In genomic region chr9:98697155-98697554, GRCm38 (mm10) we compare ENCODE assay signal across 12 mouse cellular contexts.
A peak's percentile ranks its signal among the peaks of the same experiment; 100 is the strongest.
DNase-seq lines count a peak whose midpoint lies in the region; ATAC-seq and TF ChIP-seq lines count a peak whose summit lies in the region.
"Had no signal": no experiment of that assay in that cellular context is flagged by ENCODE, and none has a peak within 500 bp of the region (broad histone marks: within the 10 kb centered on the region; RNA-seq: fewer than 3 reads in every experiment).

No protein-coding gene starts in this region.

- no peaks in the 10 kb centered on the region for H3K36me3 ChIP-seq in limb, embryonic 11.5 days (ENCODE audit: control insufficient read depth, insufficient read depth, low read length)
- no peaks in the 10 kb centered on the region for H3K36me3 ChIP-seq in limb, embryonic 10.5 days
- H3K36me3 ChIP-seq in E14TG2a.4 (ENCODE audit: insufficient read depth, low read length): no peaks in the 10 kb centered on the region
- H3K36me3 ChIP-seq: liver, embryonic 13.5 days had no signal

- ATAC-seq in limb, embryonic 11.5 days (ENCODE audit: insufficient number of reproducible peaks, low FRiP score, low TSS enrichment, low read depth): no peak
- ATAC-seq: CD4-positive, CD25-positive, alpha-beta regulatory T cell, adult 4 months; midbrain, embryonic 16.5 days had no signal

- H3K9me3 ChIP-seq in limb, embryonic 11.5 days (ENCODE audit: control insufficient read depth, low read length): no peaks in the 10 kb centered on the region
- no peaks in the 10 kb centered on the region for H3K9me3 ChIP-seq in limb, embryonic 10.5 days (replicated peaks)
- H3K9me3 ChIP-seq in E14TG2a.4 (ENCODE audit: low read length): no peaks in the 10 kb centered on the region
- H3K9me3 ChIP-seq: liver, embryonic 13.5 days had no signal

- H3K4me1 ChIP-seq in limb, embryonic 11.5 days (ENCODE audit: control insufficient read depth, insufficient read depth, low read length): no peaks in the 10 kb centered on the region
- peaks cover 3% of the 10 kb centered on the region for H3K4me1 ChIP-seq in limb, embryonic 10.5 days
- no peaks in the 10 kb centered on the region for H3K4me1 ChIP-seq in E14TG2a.4 (replicated peaks; ENCODE audit: low read depth, low read length)
- H3K4me1 ChIP-seq: liver, embryonic 13.5 days had no signal

- no peaks in the 10 kb centered on the region for H3K27me3 ChIP-seq in limb, embryonic 11.5 days (ENCODE audit: control insufficient read depth, insufficient read depth, low read length)
- no peaks in the 10 kb centered on the region for H3K27me3 ChIP-seq in limb, embryonic 10.5 days (ENCODE audit: low read depth, poor library complexity, severe bottlenecking)
- H3K27me3 ChIP-seq in E14TG2a.4 (ENCODE audit: insufficient read depth, low read length): no peaks in the 10 kb centered on the region
- H3K27me3 ChIP-seq: liver, embryonic 13.5 days had no signal

- WGBS in limb, embryonic 11.5 days: 36% methylated on average over 7 of the region's 7 CpGs
- WGBS in limb, embryonic 10.5 days: 46% methylated on average over 7 of the region's 7 CpGs

- DNase-seq in cerebellum, postnatal 14 days: peak; percentile 16 to 38
- DNase-seq in cerebellum, postnatal 36 days: no peak
- peak; percentile 51 for DNase-seq in limb, embryonic 11.5 days (ENCODE audit: low spot score)
- no peak for DNase-seq in limb, embryonic 10.5 days (ENCODE audit: low spot score)
- peak; percentile 55 for DNase-seq in embryo, embryonic 10.5 days (ENCODE audit: low spot score)
- DNase-seq in kidney, adult 11 months: no peak
- no peak for DNase-seq in spleen, postnatal 4 days (ENCODE audit: low spot score in 2 of 2)
- DNase-seq: heart, postnatal 10 days; liver, embryonic 13.5 days had no signal

- H3K27ac ChIP-seq in limb, embryonic 11.5 days (replicated peaks; ENCODE audit: low read depth, low read length): no peak overlapping the region
- no peak overlapping the region for H3K27ac ChIP-seq in limb, embryonic 10.5 days
- H3K27ac ChIP-seq: liver, embryonic 13.5 days had no signal

- TF ChIP-seq CTCF in E14TG2a.4 (conservative IDR thresholded peaks at IDR 0.05; ENCODE audit: low read length): peak; percentile 37

- H3K4me3 ChIP-seq in limb, embryonic 11.5 days (ENCODE audit: low read depth, low read length): no peak overlapping the region
- H3K4me3 ChIP-seq in limb, embryonic 10.5 days: no peak overlapping the region
- no peak overlapping the region for H3K4me3 ChIP-seq in E14TG2a.4 (replicated peaks; ENCODE audit: low read length)
- H3K4me3 ChIP-seq: liver, embryonic 13.5 days had no signal

- H3K9ac ChIP-seq in limb, embryonic 11.5 days (ENCODE audit: low read length): no peak overlapping the region
- H3K9ac ChIP-seq: liver, embryonic 13.5 days had no signal

- no peak overlapping the region for H3K4me2 ChIP-seq in limb, embryonic 11.5 days (ENCODE audit: low read depth, severe bottlenecking)
- H3K4me2 ChIP-seq: liver, embryonic 13.5 days had no signal

Comparison
In these comparisons a context has a peak if more than half of its experiments do, and no peak if none do; other contexts are left out.
1. DNase-seq: peak in cerebellum, postnatal 14 days (2 of 2), limb, embryonic 11.5 days (single experiment) and embryo, embryonic 10.5 days (single experiment); none in cerebellum, postnatal 36 days (0 of 2), limb, embryonic 10.5 days (single experiment), kidney, adult 11 months (single experiment) and spleen, postnatal 4 days (0 of 2).